Mouse (Mus musculus): ENCODE measurements around the gene Mrps6.

DNA sequence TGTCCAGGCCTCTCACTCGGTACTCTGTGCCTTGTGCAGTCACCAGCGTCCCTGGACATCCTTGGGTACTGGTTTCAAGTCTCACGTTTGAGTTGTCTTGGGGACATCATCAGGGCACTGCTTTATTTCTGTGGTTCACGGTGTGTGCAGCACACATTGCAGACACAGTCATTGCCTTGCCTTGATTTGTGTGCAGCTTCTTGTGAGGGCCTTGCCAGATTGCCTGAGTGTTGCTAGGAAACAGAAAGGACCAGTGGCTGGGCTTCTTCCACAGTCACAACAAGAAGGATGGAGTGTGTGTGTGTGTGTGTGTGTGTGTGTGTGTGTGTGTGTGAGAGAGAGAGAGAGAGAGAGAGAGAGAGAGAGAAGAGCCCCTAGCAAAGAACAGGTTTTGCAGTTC, 42.0 kb downstream of the Mrps6 start:
- TF ChIP-seq FLI1 (IDR thresholded peaks at IDR 0.05; ENCODE audit: low read length) (no peak), GATA1 (IDR thresholded peaks at IDR 0.05; ENCODE audit: borderline replicate concordance, low read length) (no peak)
